Mouse (Mus musculus) liver, embryonic 13.5 days (tissue): ENCODE results near the gene Iqcj. TPM values are rescaled to one million over a fixed set of nuclear protein-coding genes. Genes with fewer than 3 reads are reported as not detected.

Source experiments
- ATAC-seq: fragments of 200-750 bp; cut with Nextera tagmentation; 2 replicates; pipeline ENCODE4 v1.8.0; 2017; ENCODE audit warnings: low read depth, mild to moderate bottlenecking, moderate number of reproducible peaks, moderate library complexity
- DNase-seq: peaks from one replicate; pipeline ENCODE4 v3.0.0; 2022
- H3K27ac ChIP-seq: fragments of 300-500 bp; sonication (generic); 2 replicates; pipeline ENCODE4 v1.5.1; 2015; ENCODE audit warnings: moderate library complexity, mild to moderate bottlenecking, inconsistent platforms
- H3K27me3 ChIP-seq: fragments of 300-500 bp; sonication (generic); 2 replicates; pipeline ENCODE4 v1.6.1; 2015; ENCODE audit warnings: mild to moderate bottlenecking, inconsistent platforms
- H3K36me3 ChIP-seq: fragments of 300-500 bp; sonication (generic); 2 replicates; pipeline ENCODE4 v1.6.1; 2015; ENCODE audit warnings: mild to moderate bottlenecking, inconsistent platforms
- H3K4me1 ChIP-seq: fragments of 300-500 bp; sonication (generic); replicated peaks from 2 replicates; pipeline ENCODE4 v1.6.1; 2015; ENCODE audit warnings: inconsistent platforms
- H3K4me2 ChIP-seq: fragments of 300-500 bp; sonication (generic); 2 replicates; pipeline ENCODE4 v1.6.1; 2015; ENCODE audit warnings: inconsistent platforms, mild to moderate bottlenecking, moderate library complexity
- H3K4me3 ChIP-seq: fragments of 300-500 bp; sonication (generic); replicated peaks from 2 replicates; pipeline ENCODE4 v1.5.1; 2015; ENCODE audit warnings: mild to moderate bottlenecking, inconsistent platforms
- H3K9ac ChIP-seq: fragments of 300-500 bp; sonication (generic); 2 replicates; pipeline ENCODE4 v1.6.1; 2015; ENCODE audit warnings: mild to moderate bottlenecking, inconsistent platforms
- H3K9me3 ChIP-seq: fragments of 300-500 bp; sonication (generic); replicated peaks from 2 replicates; pipeline ENCODE4 v1.6.1; 2016; ENCODE audit warnings: inconsistent platforms
- WGBS: fragments of 180-500 bp; shearing (Covaris S2); methylation state at CpG from one replicate; pipeline ENCODE4 v1.1.7; 2015; ENCODE audit not compliant: insufficient replicate concordance; 5-methylcytosine and 5-hydroxymethylcytosine counted together
- polyA plus RNA-seq: library from polyadenylated mRNA; unstranded; fragments of >200 nt; fragmentation: Nextera tagmentation; extraction: Ambion mirVana; gene quantifications from 2 replicates; pipeline ENCODE4 v1.2.1, GENCODE M21; 2015

Iqcj gene
- polyA plus RNA-seq = not detected in 2 replicates

GRCm38 (mm10) chr3:67892026-67892705 lies at the start of gene Iqcj, which contains the start of gene Iqschfp:
Gene Iqcj (plus strand): TSS chr3:67892220.
Gene Iqschfp (plus strand): TSS chr3:67892232.
- no peak within 1 kb of the TSS for H3K4me2 ChIP-seq
- 58% methylated on average over 15 of the region's 15 CpGs for WGBS
- no peaks in the 10 kb centered on the region for H3K4me1 ChIP-seq
- H3K36me3 ChIP-seq = no peaks in the 10 kb centered on the region
- ATAC-seq = no peak
- DNase-seq = no peak
- no peak within 1 kb of the TSS for H3K4me3 ChIP-seq
- no peaks in the 10 kb centered on the region for H3K9me3 ChIP-seq
- no peaks in the 10 kb centered on the region for H3K27me3 ChIP-seq
- no peak within 1 kb of the TSS for H3K27ac ChIP-seq
- H3K9ac ChIP-seq = no peak within 1 kb of the TSS

GRCm38 (mm10) chr3:67852397-67852796 lies 39.6 kb upstream of the Iqcj start:
- no peak for ATAC-seq
- H3K4me1 ChIP-seq = no peaks in the 10 kb centered on the region
- 71% methylated on average over 5 of the region's 5 CpGs for WGBS
- no peak for DNase-seq
- H3K27me3 ChIP-seq = no peaks in the 10 kb centered on the region
- H3K27ac ChIP-seq = no peak overlapping the region
- H3K4me2 ChIP-seq = no peak overlapping the region
- no peaks in the 10 kb centered on the region for H3K9me3 ChIP-seq
- H3K36me3 ChIP-seq = no peaks in the 10 kb centered on the region
- H3K4me3 ChIP-seq = no peak overlapping the region
- H3K9ac ChIP-seq = no peak overlapping the region

- ATAC-seq (no peak), DNase-seq (no peak)
- Histone ChIP-seq H3K9ac (no peak overlapping the region), H3K4me3 (no peak overlapping the region), H3K4me1 (no peaks in the 10 kb centered on the region), H3K4me2 (no peak overlapping the region), H3K27ac (no peak overlapping the region), H3K9me3 (no peaks in the 10 kb centered on the region), H3K27me3 (no peaks in the 10 kb centered on the region), H3K36me3 (no peaks in the 10 kb centered on the region)
- 68% methylated on average over 3 of the region's 3 CpGs for WGBS
These were observed 30.5 kb upstream of the Iqcj start for GRCm38 (mm10) chr3:67861524-67861923.

GRCm38 (mm10) chr3:67867420-67868065 lies 24.5 kb upstream of the Iqcj start:
- Histone ChIP-seq H3K4me1 (no peaks in the 10 kb centered on the region), H3K4me2 (no peak overlapping the region), H3K9ac (no peak overlapping the region), H3K27ac (no peak overlapping the region), H3K4me3 (no peak overlapping the region), H3K27me3 (no peaks in the 10 kb centered on the region), H3K36me3 (no peaks in the 10 kb centered on the region), H3K9me3 (no peaks in the 10 kb centered on the region)
- DNase-seq (no peak), ATAC-seq (no peak)
- 71% methylated on average over 13 of the region's 13 CpGs for WGBS

DNA sequence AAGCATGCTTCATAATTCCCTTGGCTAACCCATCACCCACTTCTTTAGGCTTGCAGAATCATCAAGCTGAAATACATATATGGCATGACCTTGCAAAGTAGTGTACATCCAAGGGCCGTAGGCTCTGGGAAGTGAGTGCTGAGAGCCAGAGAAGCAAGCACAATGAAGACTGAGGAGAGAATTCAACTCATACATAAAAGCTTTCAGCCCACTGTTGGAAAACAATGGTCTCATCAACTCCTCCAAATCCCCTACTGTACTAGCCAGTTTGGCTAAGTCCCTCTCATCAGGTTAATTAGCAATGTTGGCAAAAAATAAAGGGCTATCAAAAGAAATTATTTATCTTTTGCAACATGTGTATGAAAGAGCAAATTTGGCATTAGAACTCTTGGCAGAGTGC lies 22.6 kb upstream of the Iqcj start:
- H3K9me3 ChIP-seq = no peaks in the 10 kb centered on the region
- ATAC-seq = no peak

GRCm38 (mm10) chr3:67877253-67877652 lies 14.8 kb upstream of the Iqcj start:
- WGBS = 56% methylated on average over 4 of the region's 4 CpGs
- no peak overlapping the region for H3K9ac ChIP-seq

More for the DNA sequence above, 22.6 kb upstream of the Iqcj start:
- Histone ChIP-seq H3K9ac (no peak overlapping the region), H3K4me1 (no peaks in the 10 kb centered on the region), H3K27ac (no peak overlapping the region), H3K36me3 (no peaks in the 10 kb centered on the region), H3K27me3 (no peaks in the 10 kb centered on the region), H3K4me2 (no peak overlapping the region), H3K4me3 (no peak overlapping the region)
- 68% methylated on average over 1 of the region's 1 CpGs for WGBS
- no peak for DNase-seq

DNA sequence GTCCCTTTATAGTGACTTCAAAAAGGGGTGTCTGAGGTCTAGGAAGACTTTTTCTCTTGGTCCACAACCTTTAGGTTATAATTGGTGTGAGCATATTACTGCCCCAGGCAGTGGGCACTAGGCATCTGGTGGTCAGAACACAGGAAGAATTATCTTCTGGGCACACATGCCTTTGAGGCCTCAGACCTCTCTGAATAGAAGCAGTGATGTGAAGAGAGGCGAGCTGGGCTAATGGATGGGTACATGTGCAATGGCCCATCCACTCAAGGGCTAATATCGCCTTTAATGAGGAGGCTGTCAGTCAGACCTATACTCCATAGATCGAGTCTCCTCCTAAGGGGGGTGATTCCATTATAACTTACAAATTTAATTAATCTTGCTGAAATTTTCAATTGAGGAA lies 7.7 kb upstream of the Iqcj start:
- Histone ChIP-seq H3K36me3 (no peaks in the 10 kb centered on the region), H3K4me1 (no peaks in the 10 kb centered on the region), H3K4me2 (no peak overlapping the region), H3K9me3 (no peaks in the 10 kb centered on the region), H3K27me3 (no peaks in the 10 kb centered on the region), H3K27ac (no peak overlapping the region), H3K9ac (no peak overlapping the region), H3K4me3 (no peak overlapping the region)
- 51% methylated on average over 3 of the region's 3 CpGs for WGBS
- no peak for ATAC-seq
- DNase-seq = no peak

More at GRCm38 (mm10) chr3:67877253-67877652, 14.8 kb upstream of the Iqcj start:
- no peak overlapping the region for H3K4me3 ChIP-seq
- no peak for ATAC-seq
- H3K36me3 ChIP-seq = no peaks in the 10 kb centered on the region
- no peak overlapping the region for H3K4me2 ChIP-seq
- H3K4me1 ChIP-seq = no peaks in the 10 kb centered on the region
- no peak overlapping the region for H3K27ac ChIP-seq
- no peak for DNase-seq
- no peaks in the 10 kb centered on the region for H3K9me3 ChIP-seq
- no peaks in the 10 kb centered on the region for H3K27me3 ChIP-seq

DNA sequence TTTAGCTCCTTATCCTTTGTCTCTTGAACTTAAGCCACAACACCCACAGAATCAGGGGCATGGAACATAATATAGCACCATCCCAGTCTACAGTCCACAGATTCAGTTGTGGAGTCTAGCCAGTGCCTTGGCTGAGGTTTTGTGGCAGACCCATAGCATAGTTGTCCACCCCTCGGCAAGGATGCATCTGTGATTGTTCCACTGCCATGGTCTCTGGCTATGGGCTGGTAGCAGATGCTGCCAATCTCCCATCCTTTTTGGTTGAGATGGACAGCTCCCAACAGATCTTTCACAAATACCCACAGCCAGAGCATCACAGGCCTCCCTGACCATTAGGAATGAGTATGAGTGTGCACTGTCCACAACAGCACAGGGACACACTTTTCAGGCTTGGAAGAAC lies 5.8 kb upstream of the Iqcj start:
- H3K4me2 ChIP-seq = no peak overlapping the region
- WGBS = 50% methylated on average over 1 of the region's 1 CpGs

GRCm38 (mm10) chr3:67887251-67887650 lies 4.8 kb upstream of the Iqcj start:
- H3K9ac ChIP-seq = no peak overlapping the region
- H3K4me3 ChIP-seq = no peak overlapping the region
- ATAC-seq = no peak
- no peak overlapping the region for H3K27ac ChIP-seq
- H3K4me1 ChIP-seq = no peaks in the 10 kb centered on the region
- H3K27me3 ChIP-seq = no peaks in the 10 kb centered on the region
- no peaks in the 10 kb centered on the region for H3K9me3 ChIP-seq
- H3K4me2 ChIP-seq = no peak overlapping the region
- no peaks in the 10 kb centered on the region for H3K36me3 ChIP-seq
- no peak for DNase-seq

More for the DNA sequence above, 5.8 kb upstream of the Iqcj start:
- Histone ChIP-seq H3K27ac (no peak overlapping the region), H3K36me3 (no peaks in the 10 kb centered on the region), H3K27me3 (no peaks in the 10 kb centered on the region), H3K4me1 (no peaks in the 10 kb centered on the region), H3K9ac (no peak overlapping the region), H3K9me3 (no peaks in the 10 kb centered on the region), H3K4me3 (no peak overlapping the region)
- DNase-seq (no peak), ATAC-seq (no peak)

DNA sequence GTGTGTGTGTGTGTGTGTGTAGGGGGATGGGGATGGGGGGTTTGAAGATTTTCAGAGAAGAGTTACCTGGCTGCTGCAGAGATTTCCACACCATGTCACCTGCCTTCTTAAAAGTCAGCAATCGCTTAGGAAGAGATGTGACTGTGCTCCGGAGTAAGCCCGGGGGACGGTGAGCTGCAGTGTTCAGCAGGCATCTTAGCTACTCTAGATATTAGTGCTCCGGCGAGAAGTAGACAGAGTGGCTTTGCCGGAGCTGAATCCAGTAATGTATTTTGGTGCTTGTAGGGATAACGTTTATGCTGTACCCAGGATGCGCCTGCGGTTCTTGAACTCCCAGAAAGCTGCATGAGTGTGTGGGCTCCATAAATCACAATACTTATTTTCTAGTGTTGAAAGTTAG lies 748 bp downstream of the Iqcj start:
- WGBS = 71% methylated on average over 10 of the region's 10 CpGs
- no peaks in the 10 kb centered on the region for H3K27me3 ChIP-seq
- no peak for ATAC-seq
- H3K9ac ChIP-seq = no peak overlapping the region
- H3K4me2 ChIP-seq = no peak overlapping the region
- H3K9me3 ChIP-seq = no peaks in the 10 kb centered on the region
- no peak for DNase-seq
- H3K27ac ChIP-seq = no peak overlapping the region
- H3K4me3 ChIP-seq = no peak overlapping the region
- H3K4me1 ChIP-seq = no peaks in the 10 kb centered on the region
- no peaks in the 10 kb centered on the region for H3K36me3 ChIP-seq

DNA sequence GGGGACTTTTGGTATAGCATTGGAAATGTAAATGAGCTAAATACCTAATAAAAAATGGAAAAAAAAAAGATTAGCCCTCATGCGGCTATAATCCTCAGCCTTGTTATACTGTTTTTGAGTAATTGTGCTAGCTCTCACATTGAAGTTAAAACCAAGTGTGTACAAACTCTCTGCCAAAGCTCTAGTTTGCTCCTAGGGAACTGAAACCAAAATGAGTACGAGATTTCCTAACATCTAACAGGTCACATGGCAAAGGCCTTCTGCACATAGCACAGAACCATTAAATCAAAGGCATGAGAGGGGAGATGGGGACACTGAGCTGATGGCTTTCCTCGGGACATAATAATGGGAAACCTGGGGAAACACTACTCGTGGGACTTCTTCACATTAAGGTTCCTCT lies 10.5 kb downstream of the Iqcj start:
- no peaks in the 10 kb centered on the region for H3K36me3 ChIP-seq
- ATAC-seq = no peak
- DNase-seq = no peak
- H3K4me2 ChIP-seq = no peak overlapping the region
- WGBS = 61% methylated on average over 4 of the region's 4 CpGs
- no peak overlapping the region for H3K9ac ChIP-seq
- no peaks in the 10 kb centered on the region for H3K27me3 ChIP-seq
- H3K4me1 ChIP-seq = no peaks in the 10 kb centered on the region
- H3K4me3 ChIP-seq = no peak overlapping the region
- no peaks in the 10 kb centered on the region for H3K9me3 ChIP-seq
- no peak overlapping the region for H3K27ac ChIP-seq

DNA sequence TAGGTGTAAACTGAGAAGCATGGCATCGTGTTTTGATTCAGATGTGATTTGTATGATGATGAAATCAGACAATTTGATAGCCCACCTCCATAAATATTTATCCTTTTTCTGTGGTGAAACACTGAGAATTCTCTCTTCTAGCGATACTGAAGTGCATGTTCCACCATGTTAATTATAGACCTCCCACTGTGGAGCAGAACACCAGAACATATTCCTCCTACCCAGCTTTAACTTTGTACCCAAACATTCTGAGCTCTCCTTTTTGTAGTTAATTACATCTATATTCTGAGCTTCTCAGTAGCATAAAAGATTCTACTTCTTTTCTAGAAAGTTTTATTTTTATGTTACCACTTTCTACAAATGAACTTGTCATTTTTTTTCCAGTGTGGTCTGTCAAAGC lies 16.6 kb downstream of the Iqcj start:
- Histone ChIP-seq H3K4me1 (no peaks in the 10 kb centered on the region), H3K4me2 (no peak overlapping the region), H3K9ac (no peak overlapping the region), H3K36me3 (no peaks in the 10 kb centered on the region), H3K27ac (no peak overlapping the region), H3K9me3 (no peaks in the 10 kb centered on the region), H3K4me3 (no peak overlapping the region), H3K27me3 (no peaks in the 10 kb centered on the region)
- no peak for ATAC-seq
- no peak for DNase-seq
- 59% methylated on average over 2 of the region's 2 CpGs for WGBS
